Mouse (Mus musculus) CD8-positive naive resting alpha-beta T cell, adult 2 months (primary cell): ENCODE results near the gene Gm12790.
"Not testable (repeated sequence)": the region's sequence is repeated elsewhere in the genome, so short reads cannot be mapped to it uniquely, and the experiment has no call there.

Experiments
- DNase-seq, 2 experiments: peaks; one replicate each; pipeline ENCODE4 v3.0.0; 2022; ENCODE audit warnings: low read depth in 2 of 2, low spot score in 2 of 2

The Gm12790 gene

GRCm38 (mm10) chr4:101980949-101981348 is at the start of gene Gm12790:
Gene Gm12790, minus strand, starts transcription at chr4:101981049.
- DNase-seq: not testable (repeated sequence)

- no peak for DNase-seq
Measured at GRCm38 (mm10) chr4:102026619-102027018, 45.8 kb upstream of the Gm12790 start.

GRCm38 (mm10) chr4:101998267-101998922 is 17.5 kb upstream of the Gm12790 start:
- peak in 1 of 2 experiments; percentile 19 for DNase-seq

- no peak for DNase-seq
Measured at GRCm38 (mm10) chr4:101997426-101997825, 16.6 kb upstream of the Gm12790 start.

GRCm38 (mm10) chr4:101986326-101986725 is 5.5 kb upstream of the Gm12790 start, which contains the start of gene Gm12789:
Gene Gm12789, plus strand, starts transcription at chr4:101986626.
- not testable (repeated sequence) for DNase-seq

- DNase-seq: no peak
Measured at GRCm38 (mm10) chr4:101985678-101986077, 4.8 kb upstream of the Gm12790 start.

- DNase-seq: not testable (repeated sequence)
Measured at GRCm38 (mm10) chr4:101940107-101940506, 40.7 kb downstream of the Gm12790 start, which contains the start of gene Gm12794. Gene Gm12794, plus strand, starts transcription at chr4:101940407.
